25 mouse cellular contexts compared by ENCODE assay signal in genomic region chr9:115097340-115097739, GRCm38 (mm10).
A peak's percentile ranks its signal among the peaks of the same experiment; 100 is the strongest.
DNase-seq lines count a peak whose midpoint lies in the region; ATAC-seq and TF ChIP-seq lines count a peak whose summit lies in the region.
"Had no signal": no experiment of that assay in that cellular context is flagged by ENCODE, and none has a peak within 500 bp of the region (broad histone marks: within the 10 kb centered on the region; RNA-seq: fewer than 3 reads in every experiment).

No protein-coding gene starts in this region.

- H3K4me1 ChIP-seq in intestine, postnatal 0 days (replicated peaks; ENCODE audit: control insufficient read depth, insufficient read depth, low read length), result no peaks in the 10 kb centered on the region
- no peaks in the 10 kb centered on the region for H3K4me1 ChIP-seq in intestine, embryonic 16.5 days (ENCODE audit: control insufficient read depth, insufficient read depth, low read length)
- no peaks in the 10 kb centered on the region for H3K4me1 ChIP-seq in lung, postnatal 0 days (ENCODE audit: insufficient read depth, low read depth, low read length)
- peaks cover 24% of the 10 kb centered on the region for H3K4me1 ChIP-seq in E14TG2a.4 (replicated peaks; ENCODE audit: low read depth, low read length)
- H3K4me1 ChIP-seq: embryonic facial prominence, embryonic 12.5 days; limb, embryonic 12.5 days; liver, embryonic 12.5 days; midbrain, embryonic 13.5 days had no signal

- DNase-seq in lung, postnatal 0 days (ENCODE audit: low spot score), result no peak
- no peak for DNase-seq in lung, postnatal 36 days
- peak; percentile 3 for DNase-seq in c-Kit-positive CD71-positive TER-119-negative erythroid progenitor cells, embryonic 14.5 days (ENCODE audit: low read depth)
- no peak for DNase-seq in embryo, embryonic 10.5 days (ENCODE audit: low spot score)
- DNase-seq in urinary bladder, postnatal 14 days (ENCODE audit: low spot score), result no peak
- DNase-seq: adrenal gland, postnatal 36 days; cerebellum, adult 18-20 months; cerebellum, postnatal 14 days; gastrocnemius, postnatal 36 days; heart, postnatal 4 days; kidney, adult 11 months; layer of hippocampus, postnatal 36 days; retina, postnatal 1 day; right cerebral cortex, postnatal 25 days; thymus, adult 18-20 months; thymus, postnatal 4 days had no signal

- H3K36me3 ChIP-seq in intestine, postnatal 0 days (ENCODE audit: control insufficient read depth, insufficient read depth), result no peaks in the 10 kb centered on the region; the same call in 1 of the 2 replicates
- no peaks in the 10 kb centered on the region for H3K36me3 ChIP-seq in intestine, embryonic 16.5 days (ENCODE audit: control insufficient read depth, insufficient read depth, low read length)
- no peaks in the 10 kb centered on the region for H3K36me3 ChIP-seq in lung, postnatal 0 days (ENCODE audit: insufficient read depth, low read length)
- peaks cover 8% of the 10 kb centered on the region; the same call in 1 of the 2 replicates for H3K36me3 ChIP-seq in E14TG2a.4 (ENCODE audit: insufficient read depth, low read length)
- H3K36me3 ChIP-seq: embryonic facial prominence, embryonic 12.5 days; hindbrain, embryonic 15.5 days; limb, embryonic 12.5 days; liver, embryonic 12.5 days; midbrain, embryonic 13.5 days; neural tube, embryonic 12.5 days had no signal

- H3K27ac ChIP-seq in intestine, postnatal 0 days (ENCODE audit: low read depth, low read length), result no peak overlapping the region
- no peak overlapping the region for H3K27ac ChIP-seq in intestine, embryonic 16.5 days (ENCODE audit: low read length)
- no peak overlapping the region for H3K27ac ChIP-seq in lung, postnatal 0 days (ENCODE audit: low read length)
- H3K27ac ChIP-seq: embryonic facial prominence, embryonic 12.5 days; hindbrain, embryonic 15.5 days; limb, embryonic 12.5 days; liver, embryonic 12.5 days; midbrain, embryonic 13.5 days; neural tube, embryonic 12.5 days had no signal

- H3K27me3 ChIP-seq in intestine, postnatal 0 days (replicated peaks; ENCODE audit: control insufficient read depth, insufficient read depth, low read length), result no peaks in the 10 kb centered on the region
- H3K27me3 ChIP-seq in intestine, embryonic 16.5 days (replicated peaks; ENCODE audit: control insufficient read depth, insufficient read depth, low read length), result no peaks in the 10 kb centered on the region
- H3K27me3 ChIP-seq in lung, postnatal 0 days (replicated peaks; ENCODE audit: insufficient read depth, low read length), result no peaks in the 10 kb centered on the region
- no peaks in the 10 kb centered on the region for H3K27me3 ChIP-seq in E14TG2a.4 (ENCODE audit: insufficient read depth, low read length)
- H3K27me3 ChIP-seq: embryonic facial prominence, embryonic 12.5 days; hindbrain, embryonic 15.5 days; limb, embryonic 12.5 days; liver, embryonic 12.5 days; midbrain, embryonic 13.5 days; neural tube, embryonic 12.5 days had no signal

- no peak for ATAC-seq in intestine, postnatal 0 days
- ATAC-seq in intestine, embryonic 16.5 days, result no peak
- no peak for ATAC-seq in lung, postnatal 0 days
- ATAC-seq: liver, embryonic 12.5 days; midbrain, embryonic 13.5 days had no signal

- WGBS in intestine, postnatal 0 days, result 84% methylated on average over 4 of the region's 4 CpGs
- 87% methylated on average over 4 of the region's 4 CpGs for WGBS in intestine, embryonic 16.5 days
- WGBS in lung, postnatal 0 days, result 77% methylated on average over 4 of the region's 4 CpGs

- no peak for TF ChIP-seq EP300 in lung, postnatal 0 days (IDR thresholded peaks at IDR 0.05)

- no peak overlapping the region for H3K4me2 ChIP-seq in intestine, postnatal 0 days (replicated peaks; ENCODE audit: low read depth)
- H3K4me2 ChIP-seq in intestine, embryonic 16.5 days (ENCODE audit: low read depth, low read length), result no peak overlapping the region
- no peak overlapping the region for H3K4me2 ChIP-seq in lung, postnatal 0 days (replicated peaks; ENCODE audit: low read depth, low read length)
- H3K4me2 ChIP-seq: embryonic facial prominence, embryonic 12.5 days; limb, embryonic 12.5 days; liver, embryonic 12.5 days; midbrain, embryonic 13.5 days; neural tube, embryonic 12.5 days had no signal

- peak; percentile 35 for TF ChIP-seq CTCF in intestine, postnatal 0 days (IDR thresholded peaks at IDR 0.05; ENCODE audit: low read depth)
- TF ChIP-seq CTCF in lung, postnatal 0 days (IDR thresholded peaks at IDR 0.05), result peak; percentile 30; the same call in 1 of the 2 replicates
- TF ChIP-seq CTCF in E14TG2a.4 (conservative IDR thresholded peaks at IDR 0.05; ENCODE audit: low read length), result peak; percentile 73

- H3K9ac ChIP-seq in intestine, postnatal 0 days (ENCODE audit: low read depth, low read length), result no peak overlapping the region
- H3K9ac ChIP-seq in intestine, embryonic 16.5 days (ENCODE audit: low read depth, low read length), result no peak overlapping the region
- no peak overlapping the region for H3K9ac ChIP-seq in lung, postnatal 0 days (replicated peaks; ENCODE audit: low read depth)
- H3K9ac ChIP-seq: embryonic facial prominence, embryonic 12.5 days; hindbrain, embryonic 15.5 days; limb, embryonic 12.5 days; liver, embryonic 12.5 days; midbrain, embryonic 13.5 days; neural tube, embryonic 12.5 days had no signal

- H3K9me3 ChIP-seq in intestine, postnatal 0 days (ENCODE audit: control insufficient read depth), result no peaks in the 10 kb centered on the region
- no peaks in the 10 kb centered on the region for H3K9me3 ChIP-seq in intestine, embryonic 16.5 days (ENCODE audit: control insufficient read depth, low read length)
- H3K9me3 ChIP-seq in lung, postnatal 0 days (ENCODE audit: low read length), result no peaks in the 10 kb centered on the region
- no peaks in the 10 kb centered on the region for H3K9me3 ChIP-seq in E14TG2a.4 (ENCODE audit: low read length)
- H3K9me3 ChIP-seq: hindbrain, embryonic 15.5 days; limb, embryonic 12.5 days; liver, embryonic 12.5 days; midbrain, embryonic 13.5 days; neural tube, embryonic 12.5 days had no signal

- H3K4me3 ChIP-seq in intestine, postnatal 0 days (ENCODE audit: low read depth, low read length), result no peak overlapping the region
- H3K4me3 ChIP-seq in intestine, embryonic 16.5 days (ENCODE audit: low read length), result no peak overlapping the region
- H3K4me3 ChIP-seq in lung, postnatal 0 days (ENCODE audit: low read depth, low read length), result no peak overlapping the region
- no peak overlapping the region for H3K4me3 ChIP-seq in E14TG2a.4 (replicated peaks; ENCODE audit: low read length)
- H3K4me3 ChIP-seq: embryonic facial prominence, embryonic 12.5 days; hindbrain, embryonic 15.5 days; limb, embryonic 12.5 days; liver, embryonic 12.5 days; midbrain, embryonic 13.5 days; neural tube, embryonic 12.5 days had no signal
